Mouse (Mus musculus) heart, postnatal 0 days (tissue): ENCODE measurements around the gene Chrm3.

ENCODE experiments used
- CTCF ChIP-seq: IDR thresholded peaks from 2 replicates; pipeline ENCODE4 v1.5.1; 2016; ENCODE audit warnings: antibody characterized with exemption, control low read depth, low read depth
- EP300 ChIP-seq: IDR thresholded peaks from 2 replicates; pipeline ENCODE4 v1.6.1; 2016; ENCODE audit warnings: antibody characterized with exemption, low read depth

GRCm38 (mm10) chr13:9993571-9993970 lies 367.1 kb downstream of the Chrm3 start:
- no peak for TF ChIP-seq CTCF
- TF ChIP-seq EP300: no peak
